Mouse (Mus musculus): Measurements from ENCODE around the gene Hist1h2bc.

DNA sequence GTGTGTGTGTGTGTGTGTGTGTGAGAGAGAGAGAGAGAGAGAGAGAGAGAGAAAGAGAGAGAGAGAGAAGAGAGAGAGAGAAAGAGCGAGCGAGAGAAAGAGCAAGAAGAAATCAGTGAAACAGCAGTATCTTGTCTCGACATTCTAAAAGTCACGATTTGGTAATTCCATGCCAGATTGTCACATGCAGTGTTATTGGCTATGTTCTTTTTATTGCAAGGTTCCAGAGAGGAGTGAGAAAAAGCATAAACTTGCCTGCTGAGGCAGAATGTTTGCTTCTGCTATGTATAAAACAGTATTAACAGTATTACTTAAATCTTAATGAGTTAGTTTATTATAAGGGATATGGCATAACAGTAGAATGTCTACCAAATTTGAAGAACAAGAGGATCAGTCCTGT is 2.0 kb downstream of the Hist1h2bc start:
- TF ChIP-seq CTCF (IDR thresholded peaks at IDR 0.05; ENCODE audit: low read depth, low read length), result no peak
- TF ChIP-seq POLR2A (IDR thresholded peaks at IDR 0.05; ENCODE audit: extremely low read depth, insufficient read depth, low read length), result no peak
